Mouse (Mus musculus): ENCODE results near the gene Map4k2.

- TF ChIP-seq EP300 (optimal IDR thresholded peaks at IDR 0.05): no peak
- TF ChIP-seq CTCF (IDR thresholded peaks at IDR 0.05; ENCODE audit: low read depth): no peak
Measured at GRCm38 (mm10) chr19:6380411-6381166, 39.7 kb downstream of the Map4k2 start.

Measured in stomach, postnatal 0 days (tissue).